Mouse (Mus musculus) forebrain, embryonic 11.5 days (tissue): ENCODE data around the gene Kif3b. TPM values are rescaled to one million over a fixed set of nuclear protein-coding genes. Genes with fewer than 3 reads are reported as not detected.

Experiments used
- ATAC-seq: fragments of 200-750 bp; cut with Nextera tagmentation; replicated peaks from 2 replicates; pipeline ENCODE4 v1.8.0; 2017; ENCODE audit warnings: moderate TSS enrichment; ENCODE audit not compliant: low FRiP score
- DNase-seq: peaks from one replicate; pipeline ENCODE4 v3.0.0-alpha.2; 2017; ENCODE audit warnings: low spot score
- H3K27ac ChIP-seq: fragments of 300-500 bp; sonication (generic); 2 replicates; pipeline ENCODE4 v1.5.1; 2014; ENCODE audit warnings: low read depth, low read length
- H3K27me3 ChIP-seq: fragments of 300-500 bp; sonication (generic); 2 replicates; pipeline ENCODE4 v1.6.1; 2014; ENCODE audit warnings: mild to moderate bottlenecking, low read length, mixed read lengths; ENCODE audit not compliant: control insufficient read depth, insufficient read depth
- H3K36me3 ChIP-seq: fragments of 300-500 bp; sonication (generic); 2 replicates; pipeline ENCODE4 v1.6.1; 2014; ENCODE audit warnings: mild to moderate bottlenecking, low read length, moderate library complexity, mixed read lengths; ENCODE audit not compliant: control insufficient read depth, insufficient read depth
- H3K4me1 ChIP-seq: fragments of 300-500 bp; sonication (generic); replicated peaks from 2 replicates; pipeline ENCODE4 v1.6.1; 2014; ENCODE audit warnings: low read length, mixed read lengths; ENCODE audit not compliant: control insufficient read depth, insufficient read depth
- H3K4me2 ChIP-seq: fragments of 300-500 bp; sonication (generic); 2 replicates; pipeline ENCODE4 v1.6.1; 2014; ENCODE audit warnings: low read depth, mild to moderate bottlenecking, low read length, moderate library complexity, mixed read lengths; ENCODE audit not compliant: severe bottlenecking
- H3K4me3 ChIP-seq: fragments of 300-500 bp; sonication (generic); 2 replicates; pipeline ENCODE4 v1.5.1; 2014; ENCODE audit warnings: low read depth, low read length
- H3K9ac ChIP-seq: fragments of 300-500 bp; sonication (generic); 2 replicates; pipeline ENCODE4 v1.6.1; 2014; ENCODE audit warnings: low read length
- H3K9me3 ChIP-seq: fragments of 300-500 bp; sonication (generic); 2 replicates; pipeline ENCODE4 v1.6.1; 2016; ENCODE audit warnings: low read length, mixed read lengths; ENCODE audit not compliant: control insufficient read depth
- WGBS: fragments of 180-500 bp; shearing (Covaris S2); extraction: QIAGEN DNeasy Blood & Tissue Kit; methylation state at CpG from one replicate; pipeline ENCODE4 v1.1.7; 2014; 5-methylcytosine and 5-hydroxymethylcytosine counted together
- polyA plus RNA-seq: library from polyadenylated mRNA; unstranded; fragments of >200 nt; fragmentation: Nextera tagmentation; extraction: Ambion mirVana; gene quantifications from 2 replicates; pipeline ENCODE4 v1.2.1, GENCODE M21; 2014

Kif3b gene
- polyA plus RNA-seq, 1 experiment from 2014 or later: 7.1 TPM

DNA sequence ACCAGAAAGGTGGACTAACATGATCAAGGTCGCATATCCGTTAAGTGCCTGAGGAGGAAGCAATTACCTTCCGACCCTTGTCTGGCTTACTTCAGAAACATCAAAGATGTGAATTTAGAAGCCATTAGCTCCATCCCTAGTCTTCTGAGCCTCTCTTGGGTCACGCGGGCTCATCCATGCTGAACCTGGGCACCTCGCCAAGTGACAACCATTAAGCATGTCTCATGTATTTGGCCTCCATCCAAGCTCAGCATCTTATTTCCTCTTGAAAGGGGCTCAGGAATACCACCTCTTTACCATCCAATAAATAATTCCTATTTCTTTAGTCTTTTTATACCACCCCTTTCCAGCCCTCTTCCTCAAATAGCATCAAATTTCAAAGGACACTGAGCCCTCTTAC lies 3.4 kb upstream of the Kif3b start:
- no peak overlapping the region for H3K27ac ChIP-seq
- no peak overlapping the region for H3K9ac ChIP-seq
- WGBS: 69% methylated on average over 6 of the region's 6 CpGs
- no peak overlapping the region for H3K4me2 ChIP-seq
- no peak for ATAC-seq
- H3K4me1 ChIP-seq: no peaks in the 10 kb centered on the region; the same call in 1 of the 2 replicates
- H3K9me3 ChIP-seq: no peaks in the 10 kb centered on the region
- DNase-seq: no peak
- H3K4me3 ChIP-seq: no peak overlapping the region
- H3K36me3 ChIP-seq: no peaks in the 10 kb centered on the region
- H3K27me3 ChIP-seq: no peaks in the 10 kb centered on the region

DNA sequence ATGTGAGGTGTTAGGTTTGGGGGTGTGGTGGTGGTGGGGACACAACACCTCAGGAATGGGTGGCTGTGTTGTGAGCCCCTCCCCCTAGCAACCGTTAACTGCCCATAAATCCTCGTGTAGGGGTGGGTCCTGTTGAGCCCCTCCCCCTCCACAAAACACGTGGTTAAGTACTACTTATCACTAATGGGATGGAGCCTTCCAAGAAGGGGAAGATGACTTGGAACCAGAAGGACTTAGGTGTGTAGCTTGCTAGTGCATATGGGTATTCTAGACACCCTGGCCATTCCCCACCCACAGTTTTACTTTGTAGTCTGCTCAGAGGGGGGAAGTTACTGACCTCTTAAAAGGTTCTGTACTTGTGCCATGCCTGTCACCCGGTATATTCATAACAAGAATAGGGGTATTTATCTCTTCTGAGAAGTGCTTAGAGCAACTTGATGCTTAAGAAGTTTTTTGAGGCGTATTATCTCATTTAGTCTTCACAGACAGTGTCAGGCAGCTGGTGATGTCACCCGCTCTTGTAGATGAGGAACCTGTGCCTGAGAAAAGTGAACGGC lies 1.2 kb downstream of the Kif3b start:
- Histone ChIP-seq H3K4me3 (peak overlapping the region; percentile 96), H3K4me1 (no peaks in the 10 kb centered on the region; the same call in 1 of the 2 replicates), H3K27ac (no peak overlapping the region), H3K9me3 (no peaks in the 10 kb centered on the region), H3K36me3 (no peaks in the 10 kb centered on the region), H3K9ac (no peak overlapping the region), H3K4me2 (peak overlapping the region; percentile 88; the same call in 1 of the 2 replicates), H3K27me3 (no peaks in the 10 kb centered on the region)
- DNase-seq (no peak), ATAC-seq (no peak)
- WGBS: 58% methylated on average over 7 of the region's 7 CpGs

DNA sequence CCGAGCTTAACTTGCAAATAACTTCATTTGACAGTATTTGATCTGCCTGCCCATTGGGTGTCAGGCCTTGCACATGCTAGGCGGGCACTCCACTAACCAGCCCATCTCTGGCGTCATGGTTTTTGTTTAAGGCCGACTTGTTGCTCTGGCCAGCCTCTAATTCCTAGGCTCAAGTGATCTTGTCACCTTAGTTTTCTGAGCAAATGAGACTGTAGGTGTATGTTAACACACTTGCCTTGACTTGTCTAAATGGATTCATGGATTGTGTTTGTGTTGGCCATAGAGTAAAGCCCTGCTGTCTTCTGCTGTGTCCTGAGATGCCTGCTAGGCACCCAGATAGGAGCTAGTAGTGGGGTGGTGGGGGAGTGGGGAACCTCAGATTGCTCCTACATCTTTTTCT lies 4.0 kb downstream of the Kif3b start:
- Histone ChIP-seq H3K27ac (no peak overlapping the region), H3K4me1 (no peaks in the 10 kb centered on the region; the same call in 1 of the 2 replicates), H3K4me2 (no peak overlapping the region), H3K27me3 (no peaks in the 10 kb centered on the region), H3K36me3 (no peaks in the 10 kb centered on the region), H3K9me3 (no peaks in the 10 kb centered on the region), H3K4me3 (no peak overlapping the region), H3K9ac (no peak overlapping the region)
- DNase-seq (no peak), ATAC-seq (no peak)
- WGBS: 92% methylated on average over 4 of the region's 4 CpGs

DNA sequence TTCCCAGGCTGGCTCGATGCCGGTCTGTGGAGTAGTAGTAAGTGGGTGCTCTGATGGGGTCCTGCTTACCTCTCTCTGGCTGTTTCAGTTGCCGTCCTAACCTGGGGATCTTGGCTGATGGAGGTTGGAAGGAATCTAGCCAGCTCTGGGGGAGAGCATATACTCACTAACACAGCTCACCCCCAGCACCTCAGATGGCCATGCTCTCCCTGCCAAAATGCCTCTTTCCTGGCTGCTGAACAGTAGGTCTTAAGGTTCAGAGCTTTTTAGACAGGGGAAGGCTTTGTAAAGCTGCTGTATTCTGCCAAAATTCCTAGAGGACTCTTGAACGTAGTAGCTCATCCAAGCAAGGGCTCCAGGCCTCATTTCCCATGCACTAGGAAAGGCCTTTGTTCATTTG lies 6.6 kb downstream of the Kif3b start:
- no peak for ATAC-seq
- Histone ChIP-seq H3K36me3 (no peaks in the 10 kb centered on the region), H3K4me1 (no peaks in the 10 kb centered on the region), H3K27me3 (no peaks in the 10 kb centered on the region), H3K9ac (no peak overlapping the region), H3K4me2 (no peak overlapping the region), H3K27ac (no peak overlapping the region), H3K4me3 (no peak overlapping the region), H3K9me3 (no peaks in the 10 kb centered on the region)
- DNase-seq: no peak
- 91% methylated on average over 4 of the region's 4 CpGs for WGBS

DNA sequence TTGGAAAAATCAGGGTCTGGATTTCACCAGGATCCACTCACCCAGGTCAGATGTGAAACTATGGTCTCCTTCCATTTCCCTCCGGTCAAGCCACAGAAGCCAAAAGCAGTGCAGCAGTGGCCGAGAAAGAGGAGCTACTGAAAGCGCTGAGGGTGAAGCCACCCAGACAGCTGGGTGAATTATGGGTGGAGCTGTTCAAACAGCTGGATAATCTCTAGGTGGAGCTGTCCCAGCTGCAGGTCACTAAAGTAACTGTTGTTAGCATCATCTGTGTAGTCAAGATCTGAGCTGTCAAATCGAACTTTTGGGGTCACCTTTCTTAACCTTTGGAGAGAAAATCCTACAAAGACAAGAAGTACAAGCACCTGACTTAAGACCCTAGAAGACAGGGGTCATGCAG lies 7.2 kb downstream of the Kif3b start:
- ATAC-seq (no peak), DNase-seq (no peak)
- Histone ChIP-seq H3K4me3 (no peak overlapping the region), H3K27me3 (no peaks in the 10 kb centered on the region), H3K9me3 (no peaks in the 10 kb centered on the region), H3K4me1 (no peaks in the 10 kb centered on the region), H3K36me3 (no peaks in the 10 kb centered on the region), H3K9ac (no peak overlapping the region), H3K4me2 (no peak overlapping the region), H3K27ac (no peak overlapping the region)
- WGBS: 84% methylated on average over 4 of the region's 4 CpGs

DNA sequence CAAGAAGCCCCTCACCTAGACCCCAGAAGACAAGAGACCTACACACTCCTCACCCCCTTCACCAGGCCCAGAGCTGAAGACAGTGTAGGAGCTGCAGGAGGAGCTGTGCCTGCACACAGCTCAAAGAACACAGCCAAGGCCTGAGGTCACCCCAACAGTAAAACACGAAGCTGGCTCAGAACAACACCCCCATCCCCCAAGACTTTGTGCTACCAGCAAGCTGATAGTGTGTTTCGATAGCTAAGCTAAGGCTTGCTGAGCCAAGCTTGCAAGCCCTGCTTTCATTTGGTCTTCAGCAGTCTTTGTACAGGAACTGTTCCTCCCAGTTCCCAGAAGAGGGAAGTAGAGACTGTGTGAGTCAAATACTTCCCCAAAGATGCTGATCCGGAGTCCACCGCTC lies 7.7 kb downstream of the Kif3b start:
- Histone ChIP-seq H3K4me1 (no peaks in the 10 kb centered on the region), H3K4me2 (no peak overlapping the region), H3K27me3 (no peaks in the 10 kb centered on the region), H3K36me3 (no peaks in the 10 kb centered on the region), H3K9ac (no peak overlapping the region), H3K27ac (no peak overlapping the region), H3K9me3 (no peaks in the 10 kb centered on the region), H3K4me3 (no peak overlapping the region)
- WGBS: 78% methylated on average over 4 of the region's 4 CpGs
- ATAC-seq (no peak), DNase-seq (no peak)

DNA sequence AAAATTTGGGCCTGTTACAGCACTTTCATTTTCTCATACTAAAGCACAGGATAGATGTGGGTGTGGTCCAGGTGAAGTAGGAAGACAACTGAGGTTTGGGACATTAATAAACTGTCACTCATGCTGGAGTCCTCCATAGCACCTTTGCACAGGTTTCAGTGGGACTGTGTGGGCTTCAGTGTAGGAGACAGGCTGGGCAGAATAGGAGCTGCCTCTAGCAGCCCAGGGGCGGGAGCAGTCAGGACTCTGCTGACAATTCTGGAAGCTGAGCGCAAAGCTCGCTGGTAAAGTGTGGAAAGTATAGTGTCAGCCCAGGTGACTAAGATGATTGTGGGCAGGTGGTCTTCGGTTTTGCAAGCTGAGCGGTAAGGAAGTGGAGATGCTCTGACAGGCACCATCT lies 9.9 kb downstream of the Kif3b start:
- WGBS: 94% methylated on average over 5 of the region's 5 CpGs
- no peaks in the 10 kb centered on the region for H3K4me1 ChIP-seq
- DNase-seq: no peak
- H3K27ac ChIP-seq: no peak overlapping the region
- no peak for ATAC-seq
- H3K4me2 ChIP-seq: no peak overlapping the region
- no peak overlapping the region for H3K9ac ChIP-seq
- no peaks in the 10 kb centered on the region for H3K9me3 ChIP-seq
- no peaks in the 10 kb centered on the region for H3K27me3 ChIP-seq
- H3K4me3 ChIP-seq: no peak overlapping the region
- no peaks in the 10 kb centered on the region for H3K36me3 ChIP-seq

DNA sequence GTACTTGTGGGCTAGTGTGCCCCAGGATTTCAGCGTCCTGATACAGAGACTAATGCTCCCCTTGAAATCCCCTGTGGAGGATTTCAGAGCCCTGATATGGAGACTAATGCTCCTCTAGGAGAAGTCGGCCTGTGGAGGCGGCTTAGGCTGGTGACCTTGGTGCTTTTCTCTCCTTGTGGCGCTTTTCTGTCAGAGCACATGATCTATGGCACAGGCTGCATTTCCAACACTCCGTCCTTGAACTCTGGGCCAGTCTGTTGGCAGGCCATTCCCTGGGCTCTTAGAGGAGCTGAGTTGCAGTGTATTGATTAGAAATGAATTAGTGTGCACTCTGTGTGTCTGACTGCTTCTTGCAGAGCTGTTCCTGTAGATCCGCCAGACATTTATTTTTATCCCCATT lies 14.0 kb downstream of the Kif3b start:
- Histone ChIP-seq H3K27me3 (no peaks in the 10 kb centered on the region), H3K9me3 (no peaks in the 10 kb centered on the region), H3K4me3 (no peak overlapping the region), H3K4me2 (no peak overlapping the region), H3K9ac (no peak overlapping the region), H3K36me3 (no peaks in the 10 kb centered on the region), H3K4me1 (no peaks in the 10 kb centered on the region), H3K27ac (no peak overlapping the region)
- DNase-seq: peak; percentile 4
- WGBS: 87% methylated on average over 6 of the region's 6 CpGs
- no peak for ATAC-seq

DNA sequence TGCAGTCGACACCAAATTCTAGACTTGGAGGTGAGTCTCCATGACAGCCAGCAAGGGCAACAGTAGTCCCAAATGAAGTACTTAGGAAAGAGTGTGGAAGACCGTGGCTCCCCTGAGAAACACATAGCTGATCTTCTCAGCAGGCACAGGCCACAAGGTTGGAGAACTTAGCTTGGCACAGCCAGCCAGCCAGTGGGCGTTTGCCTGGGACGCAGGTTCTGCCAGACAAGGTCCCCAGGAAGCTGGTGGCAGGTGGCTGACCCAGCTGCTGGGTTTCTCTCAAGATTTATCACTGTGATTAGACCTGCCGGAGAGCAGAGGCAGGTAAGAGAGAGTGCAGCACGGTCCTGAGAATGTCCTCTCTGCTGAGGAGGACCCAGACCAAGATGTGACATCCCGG lies 17.4 kb downstream of the Kif3b start:
- Histone ChIP-seq H3K9ac (no peak overlapping the region), H3K27me3 (no peaks in the 10 kb centered on the region), H3K9me3 (no peaks in the 10 kb centered on the region), H3K27ac (no peak overlapping the region), H3K4me2 (no peak overlapping the region), H3K4me1 (no peaks in the 10 kb centered on the region), H3K4me3 (no peak overlapping the region), H3K36me3 (no peaks in the 10 kb centered on the region)
- ATAC-seq (no peak), DNase-seq (peak; percentile 29)
- 89% methylated on average over 7 of the region's 7 CpGs for WGBS
